Mouse (Mus musculus): ENCODE measurements around the gene Kcnj1. TPM values are rescaled to one million over a fixed set of nuclear protein-coding genes. Genes with fewer than 3 reads are reported as not detected.

Gene Kcnj1
- polyA plus RNA-seq, 1 experiment from 2014 or later: not detected

DNA sequence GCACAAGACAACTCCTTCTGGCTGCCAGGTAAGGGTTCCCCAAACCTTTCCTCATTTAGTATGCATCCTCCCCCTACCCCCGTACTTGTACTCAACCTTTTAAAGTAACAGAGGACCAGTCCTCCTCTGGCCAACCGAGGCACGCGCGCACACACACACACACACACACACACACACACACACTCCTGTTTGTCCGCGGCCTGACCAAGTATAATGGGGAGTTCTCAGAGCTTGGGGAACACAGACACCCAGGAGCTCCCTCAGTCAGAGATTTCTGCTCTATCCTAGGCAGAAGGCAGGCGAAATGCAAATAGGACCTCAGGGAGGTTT lies 36.4 kb downstream of the Kcnj1 start:
- Histone ChIP-seq H3K4me3 (ENCODE audit: low read depth, low read length) (peak overlapping the region; percentile 40), H3K27me3 (replicated peaks; ENCODE audit: control insufficient read depth, insufficient read depth, low read length) (0 out of 2 replicates have a peak, but pooled peaks cover 15% of the 10 kb centered on the region), H3K4me1 (ENCODE audit: control insufficient read depth, insufficient read depth, low read length) (peaks cover 8% of the 10 kb centered on the region; the same call in 1 of the 2 replicates), H3K27ac (replicated peaks; ENCODE audit: low read depth, low read length) (no peak overlapping the region), H3K9ac (ENCODE audit: low read depth, low read length) (peak overlapping the region; percentile 63), H3K36me3 (ENCODE audit: control insufficient read depth, insufficient read depth, low read length) (no peaks in the 10 kb centered on the region), H3K4me2 (ENCODE audit: low read depth, low read length) (peak overlapping the region; percentile 87), H3K9me3 (ENCODE audit: control insufficient read depth, low read length) (no peaks in the 10 kb centered on the region)
- DNase-seq (ENCODE audit: low spot score) (no peak), ATAC-seq (ENCODE audit: low read depth) (no peak)
- WGBS: 9% methylated on average over 8 of the region's 8 CpGs

DNA sequence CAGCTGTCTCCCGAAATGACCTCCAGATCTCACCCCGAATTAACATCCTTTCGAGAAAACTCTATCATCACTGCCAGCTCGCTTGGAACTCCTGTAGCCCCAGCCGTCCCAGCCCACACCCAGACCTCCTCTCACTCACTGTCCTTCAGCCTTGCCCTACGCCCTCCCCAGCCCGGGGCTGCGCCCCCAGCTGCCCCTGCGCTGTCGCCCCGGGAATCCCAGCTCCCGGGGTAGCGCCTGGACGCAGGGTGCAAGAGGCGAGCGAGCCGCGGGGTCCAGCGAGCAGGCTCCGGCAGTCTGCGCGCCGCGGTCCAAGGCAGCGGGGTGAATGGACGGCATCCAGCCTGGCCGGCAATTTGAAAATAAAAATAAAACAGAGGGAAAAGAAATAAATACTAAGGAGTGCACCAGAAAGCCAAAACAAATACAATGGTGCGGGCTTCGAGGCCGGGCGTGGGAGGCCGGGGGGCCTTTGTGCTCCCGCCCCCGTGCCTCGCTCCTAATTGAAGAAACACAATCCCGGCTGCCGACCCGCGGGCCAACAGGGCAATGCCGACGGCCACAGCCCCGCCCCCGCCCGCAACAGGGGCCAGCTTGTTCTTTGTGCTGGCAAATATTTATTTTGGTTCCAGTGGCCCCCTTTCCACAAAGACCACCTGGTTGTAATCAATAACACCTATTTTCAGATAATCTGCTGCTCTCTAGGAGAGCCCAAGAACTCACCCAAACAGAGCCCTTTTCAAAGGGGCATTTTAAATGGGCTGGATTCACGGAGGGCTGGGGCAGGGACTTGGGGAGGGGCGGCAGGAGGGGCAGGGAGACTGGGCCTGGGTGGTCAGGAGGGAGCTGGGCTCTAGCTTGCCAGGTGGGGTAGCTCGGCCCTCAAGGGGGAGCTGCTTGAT lies 37.0 kb downstream of the Kcnj1 start:
- H3K4me2 ChIP-seq (ENCODE audit: low read depth, low read length): peak overlapping the region; percentile 87
- H3K27ac ChIP-seq (replicated peaks; ENCODE audit: low read depth, low read length): no peak overlapping the region
- ATAC-seq (ENCODE audit: low read depth) (peak; percentile 42), DNase-seq (ENCODE audit: low spot score) (peak; percentile 40)
- 0 out of 2 replicates have a peak, but pooled peaks cover 15% of the 10 kb centered on the region for H3K27me3 ChIP-seq (replicated peaks; ENCODE audit: control insufficient read depth, insufficient read depth, low read length)
- no peaks in the 10 kb centered on the region for H3K9me3 ChIP-seq (ENCODE audit: control insufficient read depth, low read length)
- H3K9ac ChIP-seq (ENCODE audit: low read depth, low read length): peak overlapping the region; percentile 63
- H3K4me1 ChIP-seq (ENCODE audit: control insufficient read depth, insufficient read depth, low read length): peaks cover 8% of the 10 kb centered on the region; the same call in 1 of the 2 replicates
- H3K4me3 ChIP-seq (ENCODE audit: low read depth, low read length): peak overlapping the region; percentile 40
- WGBS: 3% methylated on average over 47 of the region's 47 CpGs
- H3K36me3 ChIP-seq (ENCODE audit: control insufficient read depth, insufficient read depth, low read length): no peaks in the 10 kb centered on the region

DNA sequence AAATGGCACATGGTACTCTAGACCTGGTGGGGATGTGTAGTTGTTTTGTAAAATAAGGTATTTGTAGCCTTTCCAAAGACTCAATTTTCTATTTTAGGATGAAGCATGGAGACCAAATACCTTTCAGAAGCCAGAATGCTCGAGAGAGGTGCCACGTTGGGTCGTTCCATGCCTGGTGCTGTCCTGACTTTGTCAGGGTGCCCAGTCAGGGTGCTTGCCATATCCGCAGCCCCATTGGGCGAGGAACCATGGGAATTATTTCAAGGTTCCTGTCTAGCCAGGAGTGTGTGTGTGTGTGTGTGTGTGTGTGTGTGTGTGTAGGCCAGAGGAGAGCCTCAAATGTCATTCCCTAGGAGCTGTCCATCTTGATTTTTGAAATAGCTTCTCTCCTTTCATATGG lies 38.4 kb downstream of the Kcnj1 start:
- Histone ChIP-seq H3K9ac (ENCODE audit: low read depth, low read length) (no peak overlapping the region), H3K4me1 (ENCODE audit: control insufficient read depth, insufficient read depth, low read length) (peaks cover 8% of the 10 kb centered on the region; the same call in 1 of the 2 replicates), H3K4me2 (ENCODE audit: low read depth, low read length) (no peak overlapping the region), H3K27ac (replicated peaks; ENCODE audit: low read depth, low read length) (no peak overlapping the region), H3K36me3 (ENCODE audit: control insufficient read depth, insufficient read depth, low read length) (no peaks in the 10 kb centered on the region), H3K4me3 (ENCODE audit: low read depth, low read length) (no peak overlapping the region), H3K27me3 (replicated peaks; ENCODE audit: control insufficient read depth, insufficient read depth, low read length) (0 out of 2 replicates have a peak, but pooled peaks cover 15% of the 10 kb centered on the region), H3K9me3 (ENCODE audit: control insufficient read depth, low read length) (no peaks in the 10 kb centered on the region)
- DNase-seq (ENCODE audit: low spot score): no peak
- ATAC-seq (ENCODE audit: low read depth): no peak
- WGBS: 94% methylated on average over 5 of the region's 5 CpGs

DNA sequence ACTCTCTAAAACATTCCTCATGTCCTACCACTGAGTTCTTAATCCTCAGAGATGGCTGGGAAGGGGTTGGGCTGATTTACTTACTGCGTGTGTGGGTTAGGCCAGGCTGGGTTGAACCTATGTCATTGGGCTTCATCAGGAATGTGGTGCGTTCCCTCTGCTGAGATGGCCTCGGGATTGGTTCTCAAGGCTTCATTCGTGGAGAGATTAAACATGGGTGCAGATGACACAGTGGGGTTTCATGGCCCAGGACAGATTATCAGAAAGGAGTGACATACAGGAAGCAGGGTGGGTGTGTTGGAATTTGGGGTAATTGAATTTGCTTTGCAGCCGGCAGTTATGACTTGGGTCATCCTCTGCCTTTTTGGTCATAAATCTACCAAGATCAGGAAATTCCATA lies 39.2 kb downstream of the Kcnj1 start:
- DNase-seq (ENCODE audit: low spot score) (no peak), ATAC-seq (ENCODE audit: low read depth) (no peak)
- no peaks in the 10 kb centered on the region for H3K9me3 ChIP-seq (ENCODE audit: control insufficient read depth, low read length)
- H3K4me1 ChIP-seq (ENCODE audit: control insufficient read depth, insufficient read depth, low read length): peaks cover 8% of the 10 kb centered on the region; the same call in 1 of the 2 replicates
- H3K27me3 ChIP-seq (replicated peaks; ENCODE audit: control insufficient read depth, insufficient read depth, low read length): 0 out of 2 replicates have a peak, but pooled peaks cover 11% of the 10 kb centered on the region
- H3K4me3 ChIP-seq (ENCODE audit: low read depth, low read length): no peak overlapping the region
- H3K9ac ChIP-seq (ENCODE audit: low read depth, low read length): no peak overlapping the region
- WGBS: 85% methylated on average over 5 of the region's 5 CpGs
- H3K36me3 ChIP-seq (ENCODE audit: control insufficient read depth, insufficient read depth, low read length): no peaks in the 10 kb centered on the region
- no peak overlapping the region for H3K27ac ChIP-seq (replicated peaks; ENCODE audit: low read depth, low read length)
- no peak overlapping the region for H3K4me2 ChIP-seq (ENCODE audit: low read depth, low read length)

DNA sequence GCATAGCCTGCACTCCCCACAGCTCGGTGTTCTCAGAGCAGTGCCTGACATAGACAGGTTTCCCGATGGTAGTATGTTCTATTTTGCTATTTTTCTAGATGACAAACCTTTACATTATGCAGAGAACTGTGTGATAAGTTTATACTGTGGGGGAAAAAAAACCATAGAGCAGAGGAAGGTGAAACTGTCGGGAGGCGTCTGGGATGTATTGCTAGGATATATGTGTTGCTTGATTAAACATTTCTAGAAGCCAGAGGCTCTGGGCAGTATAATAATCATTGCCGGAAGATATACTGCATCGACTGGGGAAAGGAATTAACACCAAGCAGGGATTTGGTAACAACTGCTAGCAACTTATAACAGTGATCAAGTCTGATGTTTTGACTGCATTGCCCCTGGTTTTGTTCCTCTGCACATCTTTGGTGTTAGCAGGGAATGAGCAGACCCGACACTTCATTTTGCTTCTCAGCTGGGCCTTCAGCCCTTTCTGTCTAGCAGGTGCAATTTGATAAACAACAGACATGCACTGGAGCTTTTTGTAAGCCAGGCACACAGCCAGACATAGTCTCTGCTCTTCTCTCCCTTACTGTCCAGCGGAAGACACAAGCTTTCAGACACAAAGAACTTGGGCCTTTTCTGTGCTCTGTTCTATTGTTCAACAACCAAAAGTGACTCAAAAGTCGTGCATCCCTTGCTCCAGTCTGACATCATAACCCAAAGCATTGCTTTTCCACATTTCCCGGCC lies 40.7 kb downstream of the Kcnj1 start:
- Histone ChIP-seq H3K27me3 (replicated peaks; ENCODE audit: control insufficient read depth, insufficient read depth, low read length) (0 out of 2 replicates have a peak, but pooled peaks cover 9% of the 10 kb centered on the region), H3K4me2 (ENCODE audit: low read depth, low read length) (no peak overlapping the region), H3K27ac (replicated peaks; ENCODE audit: low read depth, low read length) (no peak overlapping the region), H3K9me3 (ENCODE audit: control insufficient read depth, low read length) (no peaks in the 10 kb centered on the region), H3K36me3 (ENCODE audit: control insufficient read depth, insufficient read depth, low read length) (no peaks in the 10 kb centered on the region), H3K9ac (ENCODE audit: low read depth, low read length) (no peak overlapping the region), H3K4me1 (ENCODE audit: control insufficient read depth, insufficient read depth, low read length) (peaks cover 18% of the 10 kb centered on the region), H3K4me3 (ENCODE audit: low read depth, low read length) (no peak overlapping the region)
- DNase-seq (ENCODE audit: low spot score) (peak; percentile 33), ATAC-seq (ENCODE audit: low read depth) (no peak)
- 69% methylated on average over 10 of the region's 10 CpGs for WGBS

DNA sequence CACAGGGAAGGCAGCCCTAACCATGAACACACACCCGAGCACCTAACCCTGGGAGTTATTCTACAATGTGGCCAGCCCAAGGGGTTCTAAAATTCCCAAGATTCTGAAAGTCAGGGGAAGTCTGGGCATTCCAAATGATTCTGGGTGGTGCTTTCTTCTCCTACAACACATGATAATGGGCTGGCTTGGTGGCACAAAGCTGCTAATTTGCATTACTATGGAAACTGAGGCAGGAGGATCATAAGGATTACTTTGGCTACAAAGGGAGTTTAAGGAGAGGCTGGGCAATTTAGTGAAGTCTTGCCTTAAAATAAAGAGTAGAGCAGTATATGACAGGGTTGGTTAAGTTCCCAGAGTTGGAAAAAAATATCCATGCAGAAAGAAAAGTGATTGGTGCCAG lies 42.7 kb downstream of the Kcnj1 start:
- DNase-seq (ENCODE audit: low spot score) (no peak), ATAC-seq (ENCODE audit: low read depth) (no peak)
- Histone ChIP-seq H3K9ac (ENCODE audit: low read depth, low read length) (no peak overlapping the region), H3K36me3 (ENCODE audit: control insufficient read depth, insufficient read depth, low read length) (no peaks in the 10 kb centered on the region), H3K4me2 (ENCODE audit: low read depth, low read length) (no peak overlapping the region), H3K27ac (replicated peaks; ENCODE audit: low read depth, low read length) (no peak overlapping the region), H3K9me3 (ENCODE audit: control insufficient read depth, low read length) (no peaks in the 10 kb centered on the region), H3K27me3 (replicated peaks; ENCODE audit: control insufficient read depth, insufficient read depth, low read length) (no peaks in the 10 kb centered on the region), H3K4me3 (ENCODE audit: low read depth, low read length) (no peak overlapping the region), H3K4me1 (ENCODE audit: control insufficient read depth, insufficient read depth, low read length) (peaks cover 11% of the 10 kb centered on the region)
- WGBS: 61% methylated on average over 1 of the region's 1 CpGs

DNA sequence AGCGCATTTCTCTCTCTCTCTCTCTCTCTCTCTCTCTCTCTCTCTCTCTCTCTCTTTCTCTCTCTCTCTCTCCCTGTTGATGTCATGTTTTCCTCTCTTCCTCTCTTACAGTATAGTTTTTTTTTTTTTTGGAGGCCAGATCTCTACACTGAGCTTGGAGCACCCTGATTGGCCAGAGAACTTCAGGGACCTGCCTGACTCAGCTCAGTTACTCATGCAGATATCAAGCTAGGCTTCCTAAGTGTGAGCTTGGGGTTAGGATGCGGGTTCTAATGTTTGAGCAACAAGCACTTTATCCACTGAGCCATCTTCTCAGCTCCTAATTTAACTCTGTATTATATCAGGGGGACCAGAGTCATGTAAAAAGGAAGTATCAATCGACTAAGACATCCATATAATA lies 43.7 kb downstream of the Kcnj1 start:
- Histone ChIP-seq H3K27ac (replicated peaks; ENCODE audit: low read depth, low read length) (no peak overlapping the region), H3K9ac (ENCODE audit: low read depth, low read length) (no peak overlapping the region), H3K36me3 (ENCODE audit: control insufficient read depth, insufficient read depth, low read length) (0 out of 2 replicates have a peak, but pooled peaks cover under 1% of the 10 kb centered on the region), H3K4me3 (ENCODE audit: low read depth, low read length) (no peak overlapping the region), H3K27me3 (replicated peaks; ENCODE audit: control insufficient read depth, insufficient read depth, low read length) (no peaks in the 10 kb centered on the region), H3K4me2 (ENCODE audit: low read depth, low read length) (no peak overlapping the region), H3K4me1 (ENCODE audit: control insufficient read depth, insufficient read depth, low read length) (peaks cover 11% of the 10 kb centered on the region), H3K9me3 (ENCODE audit: control insufficient read depth, low read length) (no peaks in the 10 kb centered on the region)
- WGBS: 93% methylated on average over 3 of the region's 3 CpGs
- ATAC-seq (ENCODE audit: low read depth): no peak
- DNase-seq (ENCODE audit: low spot score): no peak

DNA sequence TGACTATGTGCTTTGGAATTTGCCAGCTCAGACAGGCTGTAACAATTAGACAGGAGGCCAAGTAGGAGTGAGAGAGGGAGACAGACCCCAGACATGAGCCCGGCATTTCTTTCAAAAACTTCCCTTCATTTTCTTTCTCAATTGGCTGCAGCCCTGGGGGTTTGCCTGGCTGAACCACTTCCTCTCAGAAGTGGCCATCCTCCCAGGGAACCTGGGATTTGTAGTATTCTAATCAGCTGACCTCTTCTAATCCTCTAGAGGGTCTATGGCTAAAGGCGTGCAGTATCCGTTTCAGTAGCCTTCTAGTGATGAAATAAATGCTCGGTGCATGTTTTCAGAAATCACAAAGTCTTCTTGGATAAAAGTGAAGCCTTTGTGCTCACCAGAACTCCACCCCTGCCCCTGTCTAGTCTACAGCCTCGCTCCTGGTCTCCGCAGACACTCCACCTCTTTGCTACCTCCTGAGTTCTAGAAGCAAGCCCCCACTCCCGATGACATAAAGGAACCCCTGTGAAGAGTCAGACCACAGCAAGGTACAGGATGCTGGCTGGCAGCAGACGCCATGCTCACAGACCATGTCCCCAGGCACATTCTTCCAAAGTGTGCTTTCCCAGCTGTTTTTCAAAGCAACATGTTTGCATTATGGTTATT lies 45.3 kb downstream of the Kcnj1 start:
- WGBS: 16% methylated on average over 8 of the region's 8 CpGs
- H3K4me2 ChIP-seq (ENCODE audit: low read depth, low read length): peak overlapping the region; percentile 38
- no peaks in the 10 kb centered on the region for H3K27me3 ChIP-seq (replicated peaks; ENCODE audit: control insufficient read depth, insufficient read depth, low read length)
- peak overlapping the region; percentile 4; the same call in 1 of the 2 replicates for H3K4me3 ChIP-seq (ENCODE audit: low read depth, low read length)
- H3K4me1 ChIP-seq (ENCODE audit: control insufficient read depth, insufficient read depth, low read length): peaks cover 11% of the 10 kb centered on the region
- no peak overlapping the region for H3K9ac ChIP-seq (ENCODE audit: low read depth, low read length)
- DNase-seq (ENCODE audit: low spot score): peak; percentile 48
- no peaks in the 10 kb centered on the region for H3K9me3 ChIP-seq (ENCODE audit: control insufficient read depth, low read length)
- peak; percentile 50; the same call in 1 of the 2 replicates for ATAC-seq (ENCODE audit: low read depth)
- peaks cover 9% of the 10 kb centered on the region; the same call in 1 of the 2 replicates for H3K36me3 ChIP-seq (ENCODE audit: control insufficient read depth, insufficient read depth, low read length)
- peak overlapping the region; percentile 44 for H3K27ac ChIP-seq (replicated peaks; ENCODE audit: low read depth, low read length)

Measured in embryonic facial prominence, embryonic 14.5 days (tissue).